Mouse (Mus musculus): Measurements from ENCODE around the gene Mrpl2. TPM values are rescaled to one million over a fixed set of nuclear protein-coding genes. Genes with fewer than 3 reads are reported as not detected.

The Mrpl2 gene
- polyA plus RNA-seq, 1 experiment from 2014 or later, result 79.7 TPM

GRCm38 (mm10) chr17:46650232-46651031 is 4.4 kb downstream of the Mrpl2 start, which contains the start of gene Cul7:
Gene Cul7 (plus strand): TSS chr17:46650337.
- peak within 1 kb of the TSS; percentile 65 for H3K4me2 ChIP-seq (replicated peaks)
- peaks cover 29% of the 10 kb centered on the region for H3K36me3 ChIP-seq
- under 1% methylated on average over 53 of the region's 58 CpGs for WGBS
- H3K27me3 ChIP-seq, result no peaks in the 10 kb centered on the region
- H3K9ac ChIP-seq, result peak within 1 kb of the TSS; percentile 91
- peak; percentile 95 for ATAC-seq (ENCODE audit: low FRiP score)
- peak within 1 kb of the TSS; percentile 94 for H3K27ac ChIP-seq
- peak within 1 kb of the TSS; percentile 67 for H3K4me3 ChIP-seq
- peaks cover 40% of the 10 kb centered on the region for H3K4me1 ChIP-seq
- no peaks in the 10 kb centered on the region for H3K9me3 ChIP-seq (replicated peaks)

- 80% methylated on average over 17 of the region's 17 CpGs for WGBS
- no peak for ATAC-seq (ENCODE audit: low FRiP score)
- H3K27ac ChIP-seq, result peak overlapping the region; percentile 94; the same call in 1 of the 2 replicates
- H3K9me3 ChIP-seq (replicated peaks), result no peaks in the 10 kb centered on the region
- peaks cover 40% of the 10 kb centered on the region for H3K4me1 ChIP-seq
- peak overlapping the region; percentile 65 for H3K4me2 ChIP-seq (replicated peaks)
- H3K36me3 ChIP-seq, result peaks cover 37% of the 10 kb centered on the region
- H3K9ac ChIP-seq, result peak overlapping the region; percentile 91
- H3K27me3 ChIP-seq, result no peaks in the 10 kb centered on the region
- H3K4me3 ChIP-seq, result peak overlapping the region; percentile 67
Observed at GRCm38 (mm10) chr17:46651292-46651691, 5.3 kb downstream of the Mrpl2 start.

- Histone ChIP-seq H3K9me3 (replicated peaks) (no peaks in the 10 kb centered on the region), H3K27me3 (no peaks in the 10 kb centered on the region), H3K4me2 (replicated peaks) (peak overlapping the region; percentile 65), H3K27ac (no peak overlapping the region), H3K4me1 (peaks cover 34% of the 10 kb centered on the region), H3K9ac (peak overlapping the region; percentile 91), H3K4me3 (peak overlapping the region; percentile 67), H3K36me3 (peaks cover 43% of the 10 kb centered on the region)
- WGBS, result 78% methylated on average over 20 of the region's 20 CpGs
- no peak for ATAC-seq (ENCODE audit: low FRiP score)
Observed at GRCm38 (mm10) chr17:46651755-46652547, 5.9 kb downstream of the Mrpl2 start.

GRCm38 (mm10) chr17:46656054-46656453 is 10.0 kb downstream of the Mrpl2 start:
- no peak for ATAC-seq (ENCODE audit: low FRiP score)
- Histone ChIP-seq H3K9ac (no peak overlapping the region), H3K27me3 (no peaks in the 10 kb centered on the region), H3K9me3 (replicated peaks) (no peaks in the 10 kb centered on the region), H3K4me1 (peaks cover 20% of the 10 kb centered on the region), H3K4me2 (replicated peaks) (no peak overlapping the region), H3K27ac (no peak overlapping the region), H3K4me3 (no peak overlapping the region), H3K36me3 (peaks cover 79% of the 10 kb centered on the region)
- 87% methylated on average over 6 of the region's 6 CpGs for WGBS

- WGBS, result 92% methylated on average over 9 of the region's 9 CpGs
- no peaks in the 10 kb centered on the region for H3K4me1 ChIP-seq
- peaks cover 98% of the 10 kb centered on the region for H3K36me3 ChIP-seq
- no peaks in the 10 kb centered on the region for H3K9me3 ChIP-seq (replicated peaks)
- H3K4me3 ChIP-seq, result no peak overlapping the region
- ATAC-seq (ENCODE audit: low FRiP score), result no peak
- no peak overlapping the region for H3K27ac ChIP-seq
- no peak overlapping the region for H3K4me2 ChIP-seq (replicated peaks)
- H3K27me3 ChIP-seq, result no peaks in the 10 kb centered on the region
- H3K9ac ChIP-seq, result no peak overlapping the region
Observed at GRCm38 (mm10) chr17:46661351-46661750, 15.3 kb downstream of the Mrpl2 start.

- H3K36me3 ChIP-seq, result peaks cover 98% of the 10 kb centered on the region
- ATAC-seq (ENCODE audit: low FRiP score), result no peak
Observed at GRCm38 (mm10) chr17:46661981-46662380, 16.0 kb downstream of the Mrpl2 start.

GRCm38 (mm10) chr17:46662730-46663129 is 16.7 kb downstream of the Mrpl2 start:
- no peak overlapping the region for H3K4me3 ChIP-seq
- ATAC-seq (ENCODE audit: low FRiP score), result no peak

More at GRCm38 (mm10) chr17:46661981-46662380, 16.0 kb downstream of the Mrpl2 start:
- no peaks in the 10 kb centered on the region for H3K27me3 ChIP-seq
- no peak overlapping the region for H3K4me2 ChIP-seq (replicated peaks)
- H3K4me1 ChIP-seq, result no peaks in the 10 kb centered on the region
- WGBS, result 89% methylated on average over 12 of the region's 12 CpGs
- no peak overlapping the region for H3K9ac ChIP-seq
- H3K4me3 ChIP-seq, result no peak overlapping the region
- H3K9me3 ChIP-seq (replicated peaks), result no peaks in the 10 kb centered on the region
- no peak overlapping the region for H3K27ac ChIP-seq

GRCm38 (mm10) chr17:46667712-46668111 is 21.7 kb downstream of the Mrpl2 start:
- ATAC-seq (ENCODE audit: low FRiP score), result no peak
- WGBS, result 90% methylated on average over 16 of the region's 16 CpGs
- no peak overlapping the region for H3K4me3 ChIP-seq
- H3K9me3 ChIP-seq (replicated peaks), result no peaks in the 10 kb centered on the region
- no peak overlapping the region for H3K4me2 ChIP-seq (replicated peaks)
- H3K36me3 ChIP-seq, result peaks cover 73% of the 10 kb centered on the region
- H3K9ac ChIP-seq, result no peak overlapping the region
- no peaks in the 10 kb centered on the region for H3K27me3 ChIP-seq
- no peak overlapping the region for H3K27ac ChIP-seq
- H3K4me1 ChIP-seq, result no peaks in the 10 kb centered on the region

More at GRCm38 (mm10) chr17:46662730-46663129, 16.7 kb downstream of the Mrpl2 start:
- no peak overlapping the region for H3K9ac ChIP-seq
- H3K36me3 ChIP-seq, result peaks cover 94% of the 10 kb centered on the region
- H3K4me1 ChIP-seq, result no peaks in the 10 kb centered on the region
- WGBS, result 100% methylated on average over 5 of the region's 5 CpGs
- H3K27me3 ChIP-seq, result no peaks in the 10 kb centered on the region
- no peak overlapping the region for H3K4me2 ChIP-seq (replicated peaks)
- no peaks in the 10 kb centered on the region for H3K9me3 ChIP-seq (replicated peaks)
- no peak overlapping the region for H3K27ac ChIP-seq

- Histone ChIP-seq H3K36me3 (peaks cover 57% of the 10 kb centered on the region), H3K4me2 (replicated peaks) (no peak overlapping the region), H3K9ac (no peak overlapping the region), H3K4me1 (peaks cover 17% of the 10 kb centered on the region), H3K27me3 (no peaks in the 10 kb centered on the region), H3K9me3 (replicated peaks) (no peaks in the 10 kb centered on the region), H3K27ac (no peak overlapping the region), H3K4me3 (no peak overlapping the region)
- no peak for ATAC-seq (ENCODE audit: low FRiP score)
- 95% methylated on average over 10 of the region's 10 CpGs for WGBS
Observed at GRCm38 (mm10) chr17:46669911-46670310, 23.9 kb downstream of the Mrpl2 start.

GRCm38 (mm10) chr17:46673850-46674529 is 28.0 kb downstream of the Mrpl2 start, which contains the start of gene Rrp36:
Gene Rrp36 (minus strand): TSS chr17:46674352.
- Histone ChIP-seq H3K36me3 (peaks cover 62% of the 10 kb centered on the region), H3K9ac (peak within 1 kb of the TSS; percentile 76), H3K27ac (peak within 1 kb of the TSS; percentile 80), H3K4me1 (peaks cover 28% of the 10 kb centered on the region), H3K4me2 (replicated peaks) (peak within 1 kb of the TSS; percentile 92), H3K27me3 (no peaks in the 10 kb centered on the region), H3K4me3 (peak within 1 kb of the TSS; percentile 89), H3K9me3 (replicated peaks) (no peaks in the 10 kb centered on the region)
- WGBS, result 1% methylated on average over 43 of the region's 43 CpGs
- peak; percentile 89 for ATAC-seq (ENCODE audit: low FRiP score)

GRCm38 (mm10) chr17:46674530-46675283 is 28.7 kb downstream of the Mrpl2 start:
- ATAC-seq (ENCODE audit: low FRiP score), result peak; percentile 44
- Histone ChIP-seq H3K9ac (peak overlapping the region; percentile 76), H3K4me1 (peaks cover 35% of the 10 kb centered on the region), H3K36me3 (peaks cover 55% of the 10 kb centered on the region), H3K9me3 (replicated peaks) (no peaks in the 10 kb centered on the region), H3K27ac (peak overlapping the region; percentile 80), H3K4me3 (peak overlapping the region; percentile 89), H3K27me3 (no peaks in the 10 kb centered on the region), H3K4me2 (replicated peaks) (peak overlapping the region; percentile 92)
- WGBS, result 12% methylated on average over 15 of the region's 15 CpGs

Measured in hindbrain, embryonic 12.5 days (tissue).